Mouse (Mus musculus): Measurements from ENCODE around the gene Tenm3. TPM values are rescaled to one million over a fixed set of nuclear protein-coding genes. Genes with fewer than 3 reads are reported as not detected.

Tenm3 gene
- polyA plus RNA-seq, 1 experiment, result 18.2 TPM

DNA sequence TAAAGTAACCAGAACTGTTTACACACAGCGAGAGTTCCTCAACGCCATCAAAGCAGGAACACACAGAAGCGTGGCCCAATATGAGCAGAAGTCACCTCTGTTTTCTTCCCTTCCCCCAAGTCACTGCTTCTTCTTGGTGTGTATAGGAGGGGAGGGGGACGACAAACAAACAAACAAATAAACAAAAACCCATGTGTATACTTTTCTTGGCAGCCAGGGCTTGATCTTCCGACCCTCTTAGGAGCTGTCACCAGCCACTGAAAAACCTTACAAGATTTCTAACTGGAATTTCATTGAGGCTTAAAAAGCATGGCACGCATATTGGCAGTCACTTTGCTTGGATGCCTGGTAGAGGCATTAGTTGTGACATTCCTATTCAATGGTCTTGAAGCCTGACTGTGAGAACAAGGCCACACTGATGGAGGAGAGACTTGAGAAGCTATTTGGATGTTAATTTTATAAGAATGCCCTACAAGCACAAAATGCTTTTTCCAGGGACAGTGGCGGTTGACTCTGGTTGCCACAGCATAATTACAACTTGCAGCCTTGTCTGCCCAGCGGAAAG, 366.3 kb downstream of the Tenm3 start:
- Histone ChIP-seq H3ac (ENCODE audit: control insufficient read depth, insufficient read length, low read depth) (no peak overlapping the region), H3K36me3 (ENCODE audit: control insufficient read depth, insufficient read depth) (no peaks in the 10 kb centered on the region), H3K27me3 (ENCODE audit: control insufficient read depth, insufficient read depth, insufficient read length) (no peaks in the 10 kb centered on the region), H3K79me3 (ENCODE audit: low read depth) (no peaks in the 10 kb centered on the region), H3K4me3 (ENCODE audit: insufficient read depth, poor library complexity, severe bottlenecking) (no peak overlapping the region), H3K79me2 (ENCODE audit: control insufficient read depth, insufficient read depth) (no peaks in the 10 kb centered on the region)
- TF ChIP-seq CTCF (IDR thresholded peaks at IDR 0.05; ENCODE audit: control insufficient read depth, insufficient read depth, insufficient read length), result no peak
- no peak for TF ChIP-seq USF1 (IDR thresholded peaks at IDR 0.05; ENCODE audit: low read depth)
- no peak for TF ChIP-seq MYOD1 (IDR thresholded peaks at IDR 0.05; ENCODE audit: control insufficient read depth, insufficient read length, low read depth)
- no peak for TF ChIP-seq MYOG (IDR thresholded peaks at IDR 0.05; ENCODE audit: control insufficient read depth, extremely low read depth, insufficient read length)
- TF ChIP-seq FOSL1 (IDR thresholded peaks at IDR 0.05; ENCODE audit: insufficient read depth, low read length, poor library complexity, severe bottlenecking), result no peak
- TF ChIP-seq MAX (IDR thresholded peaks at IDR 0.05), result no peak
- no peak for TF ChIP-seq CEBPB (IDR thresholded peaks at IDR 0.05; ENCODE audit: low read depth)

- no peaks in the 10 kb centered on the region for H3K36me3 ChIP-seq (ENCODE audit: control insufficient read depth, insufficient read depth)
- TF ChIP-seq MYOG (IDR thresholded peaks at IDR 0.05; ENCODE audit: control insufficient read depth, extremely low read depth, insufficient read length) (no peak), FOSL1 (IDR thresholded peaks at IDR 0.05; ENCODE audit: insufficient read depth, low read length, poor library complexity, severe bottlenecking) (no peak), CTCF (IDR thresholded peaks at IDR 0.05; ENCODE audit: control insufficient read depth, insufficient read depth, insufficient read length) (no peak), MAX (IDR thresholded peaks at IDR 0.05) (no peak), MYOD1 (IDR thresholded peaks at IDR 0.05; ENCODE audit: control insufficient read depth, insufficient read length, low read depth) (no peak), CEBPB (IDR thresholded peaks at IDR 0.05; ENCODE audit: low read depth) (no peak), USF1 (IDR thresholded peaks at IDR 0.05; ENCODE audit: low read depth) (no peak)
- no peak overlapping the region for H3ac ChIP-seq (ENCODE audit: control insufficient read depth, insufficient read length, low read depth)
- no peaks in the 10 kb centered on the region for H3K27me3 ChIP-seq (ENCODE audit: control insufficient read depth, insufficient read depth, insufficient read length)
- no peaks in the 10 kb centered on the region for H3K79me2 ChIP-seq (ENCODE audit: control insufficient read depth, insufficient read depth)
- no peak overlapping the region for H3K4me3 ChIP-seq (ENCODE audit: insufficient read depth, poor library complexity, severe bottlenecking)
- no peaks in the 10 kb centered on the region for H3K79me3 ChIP-seq (ENCODE audit: low read depth)
These were observed 366.9 kb downstream of the Tenm3 start for GRCm38 (mm10) chr8:48476896-48477295.

- TF ChIP-seq FOSL1 (IDR thresholded peaks at IDR 0.05; ENCODE audit: insufficient read depth, low read length, poor library complexity, severe bottlenecking) (no peak), CTCF (IDR thresholded peaks at IDR 0.05; ENCODE audit: control insufficient read depth, insufficient read depth, insufficient read length) (no peak), USF1 (IDR thresholded peaks at IDR 0.05; ENCODE audit: low read depth) (no peak), CEBPB (IDR thresholded peaks at IDR 0.05; ENCODE audit: low read depth) (no peak), MYOG (IDR thresholded peaks at IDR 0.05; ENCODE audit: control insufficient read depth, extremely low read depth, insufficient read length) (no peak), MYOD1 (IDR thresholded peaks at IDR 0.05; ENCODE audit: control insufficient read depth, insufficient read length, low read depth) (no peak), MAX (IDR thresholded peaks at IDR 0.05) (no peak)
- no peak overlapping the region for H3ac ChIP-seq (ENCODE audit: control insufficient read depth, insufficient read length, low read depth)
- H3K36me3 ChIP-seq (ENCODE audit: control insufficient read depth, insufficient read depth), result no peaks in the 10 kb centered on the region
- H3K79me2 ChIP-seq (ENCODE audit: control insufficient read depth, insufficient read depth), result no peaks in the 10 kb centered on the region
- no peaks in the 10 kb centered on the region for H3K27me3 ChIP-seq (ENCODE audit: control insufficient read depth, insufficient read depth, insufficient read length)
- no peaks in the 10 kb centered on the region for H3K79me3 ChIP-seq (ENCODE audit: low read depth)
- no peak overlapping the region for H3K4me3 ChIP-seq (ENCODE audit: insufficient read depth, poor library complexity, severe bottlenecking)
These were observed 376.1 kb downstream of the Tenm3 start for GRCm38 (mm10) chr8:48467633-48468032.

GRCm38 (mm10) chr8:48458373-48458772, 385.4 kb downstream of the Tenm3 start:
- H3K36me3 ChIP-seq (ENCODE audit: control insufficient read depth, insufficient read depth), result no peaks in the 10 kb centered on the region
- H3ac ChIP-seq (ENCODE audit: control insufficient read depth, insufficient read length, low read depth), result no peak overlapping the region
- H3K79me3 ChIP-seq (ENCODE audit: low read depth), result no peaks in the 10 kb centered on the region
- TF ChIP-seq MYOG (IDR thresholded peaks at IDR 0.05; ENCODE audit: control insufficient read depth, extremely low read depth, insufficient read length) (no peak), MAX (IDR thresholded peaks at IDR 0.05) (no peak), CEBPB (IDR thresholded peaks at IDR 0.05; ENCODE audit: low read depth) (no peak), CTCF (IDR thresholded peaks at IDR 0.05; ENCODE audit: control insufficient read depth, insufficient read depth, insufficient read length) (no peak), MYOD1 (IDR thresholded peaks at IDR 0.05; ENCODE audit: control insufficient read depth, insufficient read length, low read depth) (no peak), USF1 (IDR thresholded peaks at IDR 0.05; ENCODE audit: low read depth) (no peak), FOSL1 (IDR thresholded peaks at IDR 0.05; ENCODE audit: insufficient read depth, low read length, poor library complexity, severe bottlenecking) (no peak)
- H3K27me3 ChIP-seq (ENCODE audit: control insufficient read depth, insufficient read depth, insufficient read length), result no peaks in the 10 kb centered on the region
- no peak overlapping the region for H3K4me3 ChIP-seq (ENCODE audit: insufficient read depth, poor library complexity, severe bottlenecking)
- no peaks in the 10 kb centered on the region for H3K79me2 ChIP-seq (ENCODE audit: control insufficient read depth, insufficient read depth)

GRCm38 (mm10) chr8:48456328-48457124, 387.2 kb downstream of the Tenm3 start:
- Histone ChIP-seq H3ac (ENCODE audit: control insufficient read depth, insufficient read length, low read depth) (no peak overlapping the region), H3K27me3 (ENCODE audit: control insufficient read depth, insufficient read depth, insufficient read length) (no peaks in the 10 kb centered on the region), H3K4me3 (ENCODE audit: insufficient read depth, poor library complexity, severe bottlenecking) (no peak overlapping the region), H3K79me2 (ENCODE audit: control insufficient read depth, insufficient read depth) (no peaks in the 10 kb centered on the region), H3K79me3 (ENCODE audit: low read depth) (no peaks in the 10 kb centered on the region), H3K36me3 (ENCODE audit: control insufficient read depth, insufficient read depth) (no peaks in the 10 kb centered on the region)
- TF ChIP-seq MAX (IDR thresholded peaks at IDR 0.05) (no peak), MYOG (IDR thresholded peaks at IDR 0.05; ENCODE audit: control insufficient read depth, extremely low read depth, insufficient read length) (no peak), USF1 (IDR thresholded peaks at IDR 0.05; ENCODE audit: low read depth) (no peak), CEBPB (IDR thresholded peaks at IDR 0.05; ENCODE audit: low read depth) (no peak), CTCF (IDR thresholded peaks at IDR 0.05; ENCODE audit: control insufficient read depth, insufficient read depth, insufficient read length) (no peak), MYOD1 (IDR thresholded peaks at IDR 0.05; ENCODE audit: control insufficient read depth, insufficient read length, low read depth) (no peak), FOSL1 (IDR thresholded peaks at IDR 0.05; ENCODE audit: insufficient read depth, low read length, poor library complexity, severe bottlenecking) (no peak)
